Mouse (Mus musculus) midbrain, embryonic 16.5 days (tissue): Measurements from ENCODE around the gene Scml4. TPM values are rescaled to one million over a fixed set of nuclear protein-coding genes. Genes with fewer than 3 reads are reported as not detected.
A peak's percentile ranks its signal among the peaks of the same experiment; 100 is the strongest.

Source experiments
- ATAC-seq: fragments of 200-750 bp; cut with Nextera tagmentation; 2 replicates; pipeline ENCODE4 v1.8.0; 2017; ENCODE audit warnings: moderate TSS enrichment
- H3K27ac ChIP-seq: fragments of 300-500 bp; sonication (generic); 2 replicates; pipeline ENCODE4 v1.5.1; 2014; ENCODE audit warnings: mild to moderate bottlenecking, low read length, mixed read lengths
- H3K27me3 ChIP-seq: fragments of 300-500 bp; sonication (generic); 2 replicates; pipeline ENCODE4 v1.6.1; 2014; ENCODE audit warnings: low read depth, low read length, mixed read lengths; ENCODE audit not compliant: control insufficient read depth, insufficient read depth
- H3K36me3 ChIP-seq: fragments of 300-500 bp; sonication (generic); 2 replicates; pipeline ENCODE4 v1.6.1; 2014; ENCODE audit warnings: mild to moderate bottlenecking, low read length, moderate library complexity, mixed read lengths; ENCODE audit not compliant: control insufficient read depth, insufficient read depth
- H3K4me1 ChIP-seq: fragments of 300-500 bp; sonication (generic); 2 replicates; pipeline ENCODE4 v1.6.1; 2014; ENCODE audit warnings: mild to moderate bottlenecking, low read length, mixed read lengths; ENCODE audit not compliant: control insufficient read depth, insufficient read depth
- H3K4me2 ChIP-seq: fragments of 300-500 bp; sonication (generic); 2 replicates; pipeline ENCODE4 v1.6.1; 2014; ENCODE audit warnings: mild to moderate bottlenecking, low read length, mixed read lengths
- H3K4me3 ChIP-seq: fragments of 300-500 bp; sonication (generic); 2 replicates; pipeline ENCODE4 v1.5.1; 2014; ENCODE audit warnings: low read depth, mild to moderate bottlenecking, low read length, moderate library complexity, mixed read lengths
- H3K9ac ChIP-seq: fragments of 300-500 bp; sonication (generic); 2 replicates; pipeline ENCODE4 v1.6.1; 2014; ENCODE audit warnings: low read depth, low read length, mixed read lengths
- H3K9me3 ChIP-seq: fragments of 300-500 bp; sonication (generic); replicated peaks from 2 replicates; pipeline ENCODE4 v1.6.1; 2014; ENCODE audit warnings: mild to moderate bottlenecking, low read length, mixed read lengths; ENCODE audit not compliant: control insufficient read depth, poor library complexity, severe bottlenecking
- WGBS: fragments of 180-500 bp; shearing (Covaris S2); extraction: QIAGEN DNeasy Blood & Tissue Kit; methylation state at CpG from one replicate; pipeline ENCODE4 v1.1.7; 2014; 5-methylcytosine and 5-hydroxymethylcytosine counted together
- polyA plus RNA-seq: library from polyadenylated mRNA; unstranded; fragments of >200 nt; fragmentation: Nextera tagmentation; extraction: Ambion mirVana; gene quantifications from 2 replicates; pipeline ENCODE4 v1.2.1, GENCODE M21; 2015

Scml4 gene
- polyA plus RNA-seq, 1 experiment from 2014 or later = 19.5 TPM

GRCm38 (mm10) chr10:42903054-42903453, 42.9 kb downstream of the Scml4 start:
- no peak overlapping the region for H3K4me3 ChIP-seq
- no peak for ATAC-seq
- WGBS = 94% methylated on average over 1 of the region's 1 CpGs

GRCm38 (mm10) chr10:42908562-42908961, 48.4 kb downstream of the Scml4 start:
- ATAC-seq = no peak
- Histone ChIP-seq H3K9me3 (no peaks in the 10 kb centered on the region), H3K9ac (no peak overlapping the region), H3K36me3 (no peaks in the 10 kb centered on the region), H3K4me1 (0 out of 2 replicates have a peak, but pooled peaks cover 2% of the 10 kb centered on the region), H3K27ac (no peak overlapping the region), H3K27me3 (no peaks in the 10 kb centered on the region), H3K4me2 (no peak overlapping the region), H3K4me3 (no peak overlapping the region)
- 68% methylated on average over 1 of the region's 1 CpGs for WGBS

More at GRCm38 (mm10) chr10:42903054-42903453, 42.9 kb downstream of the Scml4 start:
- Histone ChIP-seq H3K4me1 (no peaks in the 10 kb centered on the region), H3K9ac (no peak overlapping the region), H3K27me3 (no peaks in the 10 kb centered on the region), H3K27ac (no peak overlapping the region), H3K36me3 (no peaks in the 10 kb centered on the region), H3K4me2 (no peak overlapping the region), H3K9me3 (no peaks in the 10 kb centered on the region)

DNA sequence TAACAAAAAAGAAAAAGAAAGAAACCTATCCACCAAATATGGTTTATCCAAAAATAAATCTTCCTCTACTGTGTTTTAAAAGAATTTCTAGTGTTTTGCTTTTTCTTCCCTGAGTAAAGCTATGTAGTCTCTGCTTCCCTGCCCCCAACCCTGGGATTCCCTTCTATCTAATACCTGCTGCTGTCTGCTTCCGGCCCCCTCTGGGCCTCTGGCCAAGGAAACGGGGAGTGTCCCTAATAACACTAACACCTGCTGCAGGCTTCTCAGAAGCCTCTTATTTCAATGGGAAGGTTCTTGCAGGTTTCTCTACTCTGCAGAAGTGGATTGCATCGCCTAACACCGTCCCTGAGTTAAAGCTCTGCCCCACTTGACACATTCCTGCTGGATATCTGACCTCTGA, 50.4 kb downstream of the Scml4 start:
- Histone ChIP-seq H3K9ac (no peak overlapping the region), H3K36me3 (no peaks in the 10 kb centered on the region), H3K4me1 (0 out of 2 replicates have a peak, but pooled peaks cover 2% of the 10 kb centered on the region), H3K4me2 (no peak overlapping the region), H3K4me3 (no peak overlapping the region), H3K27ac (no peak overlapping the region), H3K9me3 (no peaks in the 10 kb centered on the region), H3K27me3 (no peaks in the 10 kb centered on the region)
- no peak for ATAC-seq
- 60% methylated on average over 4 of the region's 4 CpGs for WGBS

GRCm38 (mm10) chr10:42912056-42912455, 51.9 kb downstream of the Scml4 start:
- ATAC-seq = no peak
- H3K9ac ChIP-seq = no peak overlapping the region
- H3K4me3 ChIP-seq = no peak overlapping the region
- H3K9me3 ChIP-seq = no peaks in the 10 kb centered on the region
- H3K27ac ChIP-seq = no peak overlapping the region
- H3K4me2 ChIP-seq = no peak overlapping the region
- no peaks in the 10 kb centered on the region for H3K36me3 ChIP-seq
- no peaks in the 10 kb centered on the region for H3K27me3 ChIP-seq
- 0 out of 2 replicates have a peak, but pooled peaks cover 2% of the 10 kb centered on the region for H3K4me1 ChIP-seq
- WGBS = 88% methylated on average over 10 of the region's 10 CpGs

GRCm38 (mm10) chr10:42913196-42913595, 53.0 kb downstream of the Scml4 start:
- Histone ChIP-seq H3K9ac (no peak overlapping the region), H3K36me3 (no peaks in the 10 kb centered on the region), H3K4me2 (no peak overlapping the region), H3K27me3 (no peaks in the 10 kb centered on the region), H3K27ac (no peak overlapping the region), H3K4me3 (no peak overlapping the region), H3K4me1 (0 out of 2 replicates have a peak, but pooled peaks cover 2% of the 10 kb centered on the region), H3K9me3 (no peaks in the 10 kb centered on the region)
- ATAC-seq = no peak
- WGBS = 33% methylated on average over 4 of the region's 4 CpGs

DNA sequence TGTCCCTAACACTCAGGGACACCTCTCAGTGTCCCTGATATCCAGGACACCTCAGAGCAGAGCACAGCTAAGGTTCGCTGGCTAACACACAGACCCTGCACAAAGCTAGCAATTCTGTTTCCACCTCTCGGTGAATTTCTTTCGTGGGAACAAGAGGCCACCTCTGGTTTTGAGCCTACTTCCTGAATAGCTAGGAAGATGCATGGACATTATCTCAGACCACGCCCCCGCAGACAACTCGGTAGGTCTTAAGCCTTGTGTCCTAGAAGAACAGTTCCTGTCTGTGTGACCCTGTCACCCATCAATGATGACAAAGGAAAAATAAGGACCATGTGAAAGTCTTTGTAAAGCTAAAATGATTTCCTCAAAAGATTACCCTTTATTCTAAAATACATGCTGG, 54.0 kb downstream of the Scml4 start:
- no peak overlapping the region for H3K27ac ChIP-seq
- H3K36me3 ChIP-seq = no peaks in the 10 kb centered on the region
- WGBS = 45% methylated on average over 6 of the region's 6 CpGs
- ATAC-seq = no peak
- H3K9me3 ChIP-seq = no peaks in the 10 kb centered on the region
- no peak overlapping the region for H3K4me3 ChIP-seq
- no peak overlapping the region for H3K4me2 ChIP-seq
- no peak overlapping the region for H3K9ac ChIP-seq
- H3K27me3 ChIP-seq = no peaks in the 10 kb centered on the region
- 0 out of 2 replicates have a peak, but pooled peaks cover 2% of the 10 kb centered on the region for H3K4me1 ChIP-seq

GRCm38 (mm10) chr10:42917355-42917754, 57.2 kb downstream of the Scml4 start:
- WGBS = 78% methylated on average over 5 of the region's 5 CpGs
- Histone ChIP-seq H3K4me3 (no peak overlapping the region), H3K36me3 (0 out of 2 replicates have a peak, but pooled peaks cover under 1% of the 10 kb centered on the region), H3K27ac (peak overlapping the region; percentile 28; the same call in 1 of the 2 replicates), H3K4me1 (0 out of 2 replicates have a peak, but pooled peaks cover 2% of the 10 kb centered on the region), H3K9ac (no peak overlapping the region), H3K27me3 (no peaks in the 10 kb centered on the region), H3K4me2 (no peak overlapping the region), H3K9me3 (no peaks in the 10 kb centered on the region)
- no peak for ATAC-seq

DNA sequence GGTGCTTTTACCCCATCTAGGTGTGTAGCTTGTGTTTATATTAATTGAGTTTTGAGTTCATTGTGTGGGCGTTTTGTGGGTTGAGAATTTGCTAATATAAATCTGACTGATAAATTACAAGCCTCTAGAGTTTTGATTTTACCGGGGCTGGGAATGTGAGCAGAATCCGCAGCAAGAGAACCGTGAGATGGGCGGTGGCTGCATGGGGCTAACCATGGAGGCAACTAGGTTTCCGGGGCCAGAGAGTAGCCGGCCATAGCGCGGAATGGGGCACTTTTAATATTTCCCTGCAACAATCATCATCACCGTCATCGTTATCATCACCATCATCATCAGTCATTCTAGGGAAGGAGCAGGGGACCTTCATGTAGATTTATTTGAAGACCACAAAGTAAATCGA, 59.6 kb downstream of the Scml4 start:
- Histone ChIP-seq H3K36me3 (0 out of 2 replicates have a peak, but pooled peaks cover 6% of the 10 kb centered on the region), H3K9me3 (no peaks in the 10 kb centered on the region), H3K27me3 (no peaks in the 10 kb centered on the region), H3K4me3 (no peak overlapping the region), H3K27ac (no peak overlapping the region), H3K4me2 (no peak overlapping the region), H3K4me1 (no peaks in the 10 kb centered on the region), H3K9ac (no peak overlapping the region)
- no peak for ATAC-seq
- WGBS = 98% methylated on average over 12 of the region's 12 CpGs

DNA sequence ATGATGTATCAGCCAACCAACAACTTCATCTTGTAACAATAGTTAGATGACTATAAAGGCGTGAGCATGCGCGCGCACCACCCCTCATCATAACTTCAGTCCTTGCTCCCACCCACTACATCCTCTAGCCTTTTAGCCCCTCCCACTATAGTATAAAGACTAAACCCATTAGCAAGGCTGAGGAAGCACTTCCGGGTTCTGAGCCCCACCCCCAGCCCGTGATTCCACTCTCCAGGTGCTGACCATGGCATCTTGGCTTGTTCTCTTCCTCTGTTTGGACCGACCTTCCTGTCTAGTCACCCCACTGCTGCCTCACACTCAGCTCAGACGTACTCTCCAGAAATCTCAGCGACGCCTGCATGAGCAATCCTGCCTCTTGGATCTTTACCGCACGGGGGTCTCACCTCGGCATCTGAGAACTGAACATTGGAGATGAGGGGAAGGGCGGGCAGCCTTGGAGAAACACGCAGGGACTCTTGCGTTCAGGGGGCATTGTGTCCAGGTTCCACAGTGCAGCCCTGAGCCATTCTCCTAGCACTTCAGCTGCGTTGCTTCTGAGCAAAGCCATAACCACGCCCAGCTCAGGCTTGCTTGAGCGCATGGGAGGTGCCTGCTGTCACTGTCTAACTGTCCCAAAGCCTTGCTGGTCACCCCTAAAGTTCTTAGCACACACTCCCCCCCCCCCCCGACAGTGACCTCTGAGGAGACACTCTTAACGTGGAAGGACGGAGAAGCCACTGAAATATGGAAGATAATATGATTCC, 65.1 kb downstream of the Scml4 start:
- H3K9ac ChIP-seq = no peak overlapping the region

More for the DNA sequence above, 65.1 kb downstream of the Scml4 start:
- Histone ChIP-seq H3K4me3 (no peak overlapping the region), H3K27me3 (no peaks in the 10 kb centered on the region), H3K36me3 (0 out of 2 replicates have a peak, but pooled peaks cover 6% of the 10 kb centered on the region), H3K4me2 (no peak overlapping the region), H3K9me3 (no peaks in the 10 kb centered on the region), H3K4me1 (no peaks in the 10 kb centered on the region), H3K27ac (no peak overlapping the region)
- no peak for ATAC-seq
- WGBS = 81% methylated on average over 22 of the region's 22 CpGs
